Mouse (Mus musculus) midbrain, embryonic 14.5 days (tissue): Measurements from ENCODE around the gene Twf2. TPM values are rescaled to one million over a fixed set of nuclear protein-coding genes. Genes with fewer than 3 reads are reported as not detected.

ENCODE experiments used
- ATAC-seq: fragments of 200-750 bp; cut with Nextera tagmentation; 2 replicates; pipeline ENCODE4 v1.8.0; 2017; ENCODE audit warnings: moderate number of reproducible peaks, moderate library complexity; ENCODE audit not compliant: low FRiP score, low TSS enrichment
- DNase-seq: peaks from one replicate; pipeline ENCODE4 v3.0.0-alpha.2; 2015
- H3K27ac ChIP-seq: fragments of 300-500 bp; sonication (generic); replicated peaks from 2 replicates; pipeline ENCODE4 v1.5.1; 2014; ENCODE audit warnings: mild to moderate bottlenecking, low read depth, low read length, moderate library complexity
- H3K27me3 ChIP-seq: fragments of 300-500 bp; sonication (generic); 2 replicates; pipeline ENCODE4 v1.6.1; 2014; ENCODE audit warnings: low read length, control low read depth, mixed read lengths; ENCODE audit not compliant: control insufficient read depth, insufficient read depth
- H3K36me3 ChIP-seq: fragments of 300-500 bp; sonication (generic); 2 replicates; pipeline ENCODE4 v1.6.1; 2014; ENCODE audit warnings: low read length, control low read depth; ENCODE audit not compliant: control insufficient read depth, insufficient read depth
- H3K4me1 ChIP-seq: fragments of 300-500 bp; sonication (generic); 2 replicates; pipeline ENCODE4 v1.6.1; 2014; ENCODE audit warnings: mild to moderate bottlenecking, antibody characterized with exemption, low read length, control low read depth; ENCODE audit not compliant: control insufficient read depth, insufficient read depth
- H3K4me2 ChIP-seq: fragments of 300-500 bp; sonication (generic); 2 replicates; pipeline ENCODE4 v1.6.1; 2014; ENCODE audit warnings: mild to moderate bottlenecking, low read length, moderate library complexity
- H3K4me3 ChIP-seq: fragments of 300-500 bp; sonication (generic); replicated peaks from 2 replicates; pipeline ENCODE4 v1.5.1; 2014; ENCODE audit warnings: low read depth, low read length
- H3K9ac ChIP-seq: fragments of 300-500 bp; sonication (generic); replicated peaks from 2 replicates; pipeline ENCODE4 v1.6.1; 2014; ENCODE audit warnings: mild to moderate bottlenecking, low read length, moderate library complexity
- H3K9me3 ChIP-seq: fragments of 300-500 bp; sonication (generic); 2 replicates; pipeline ENCODE4 v1.6.1; 2016; ENCODE audit warnings: low read length, control low read depth, mixed read lengths; ENCODE audit not compliant: control insufficient read depth
- WGBS: fragments of 180-500 bp; shearing (Covaris S2); extraction: QIAGEN DNeasy Blood & Tissue Kit; methylation state at CpG from one replicate; pipeline ENCODE4 v1.1.7; 2014; 5-methylcytosine and 5-hydroxymethylcytosine counted together
- polyA plus RNA-seq: library from polyadenylated mRNA; unstranded; fragments of >200 nt; fragmentation: Nextera tagmentation; extraction: Ambion mirVana; gene quantifications from 2 replicates; pipeline ENCODE4 v1.2.1, GENCODE M21; 2014

Twf2 gene
- polyA plus RNA-seq, 1 experiment from 2014 or later: 46.4 TPM

DNA sequence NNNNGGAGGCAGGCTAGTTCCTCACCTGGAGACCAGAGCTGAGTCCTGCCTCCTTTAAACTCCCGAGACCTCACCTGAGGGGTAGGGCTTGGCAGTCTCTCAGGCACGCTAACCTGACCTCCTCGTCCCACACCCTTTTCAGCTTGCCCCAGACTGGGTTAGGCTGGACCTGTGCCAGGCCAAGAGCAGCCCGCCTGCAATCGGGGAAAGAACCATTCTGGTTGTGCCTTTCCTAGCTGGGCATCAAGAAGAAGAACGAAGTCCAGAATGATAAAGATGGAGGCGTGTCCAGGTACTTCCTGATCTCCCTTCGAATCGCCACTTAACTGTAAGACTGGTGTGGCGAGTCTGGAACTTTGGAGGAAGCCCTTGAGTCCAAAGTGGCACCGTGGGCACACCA is 46.6 kb downstream of the Twf2 start:
- 92% methylated on average over 11 of the region's 11 CpGs for WGBS
- Histone ChIP-seq H3K36me3 (0 out of 2 replicates have a peak, but pooled peaks cover 3% of the 10 kb centered on the region), H3K9ac (no peak overlapping the region), H3K9me3 (no peaks in the 10 kb centered on the region), H3K4me3 (no peak overlapping the region), H3K27ac (no peak overlapping the region), H3K27me3 (no peaks in the 10 kb centered on the region), H3K4me1 (peaks cover 19% of the 10 kb centered on the region), H3K4me2 (no peak overlapping the region)
- no peak for ATAC-seq
- no peak for DNase-seq

DNA sequence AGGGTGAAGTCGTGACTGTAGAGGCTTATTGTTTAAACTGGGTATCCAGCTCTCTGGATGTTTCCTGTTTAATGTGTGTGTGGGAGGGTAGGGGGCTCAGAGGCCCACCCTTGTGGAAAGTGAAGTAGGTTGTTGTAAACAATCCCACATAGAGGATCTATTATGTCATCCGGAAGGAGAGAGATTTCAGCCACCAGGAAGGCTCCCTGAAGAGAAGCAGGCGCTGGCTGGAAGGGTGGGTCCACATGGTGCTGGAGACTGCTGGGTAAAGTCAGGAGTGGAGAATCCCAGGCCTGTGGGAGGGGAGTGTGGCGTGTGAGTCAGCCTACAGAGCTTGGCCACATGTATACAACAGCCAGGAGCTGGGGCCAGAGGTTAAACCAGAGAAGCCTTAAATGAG is 47.3 kb downstream of the Twf2 start:
- no peak overlapping the region for H3K27ac ChIP-seq
- H3K36me3 ChIP-seq: 0 out of 2 replicates have a peak, but pooled peaks cover under 1% of the 10 kb centered on the region
- H3K4me3 ChIP-seq: no peak overlapping the region
- H3K4me2 ChIP-seq: no peak overlapping the region
- H3K27me3 ChIP-seq: no peaks in the 10 kb centered on the region
- peaks cover 19% of the 10 kb centered on the region for H3K4me1 ChIP-seq
- no peaks in the 10 kb centered on the region for H3K9me3 ChIP-seq
- WGBS: 64% methylated on average over 4 of the region's 4 CpGs
- H3K9ac ChIP-seq: no peak overlapping the region
- no peak for ATAC-seq
- no peak for DNase-seq

DNA sequence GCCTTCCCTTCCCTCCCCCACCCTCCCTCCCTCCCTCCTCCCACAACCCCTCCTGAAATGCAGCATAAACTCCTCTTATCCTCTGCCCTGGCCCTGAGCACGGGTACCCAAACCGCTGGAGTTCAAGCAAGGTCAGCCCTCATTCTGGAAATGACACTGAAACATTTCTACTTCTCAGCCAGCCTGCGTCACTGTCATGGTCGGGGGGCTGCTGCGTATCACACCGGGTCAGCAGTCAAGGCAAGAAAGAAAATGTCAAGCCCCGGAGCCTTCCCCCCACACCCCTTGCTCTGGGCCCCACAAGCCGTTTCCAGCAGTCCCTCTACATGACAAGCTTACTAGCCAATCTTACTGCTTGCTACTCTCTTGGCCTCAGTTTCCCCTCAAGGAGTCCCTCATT is 48.2 kb downstream of the Twf2 start:
- H3K9me3 ChIP-seq: no peaks in the 10 kb centered on the region
- no peak for ATAC-seq
- no peak overlapping the region for H3K4me2 ChIP-seq
- H3K9ac ChIP-seq: no peak overlapping the region
- H3K36me3 ChIP-seq: no peaks in the 10 kb centered on the region
- H3K4me3 ChIP-seq: no peak overlapping the region
- 72% methylated on average over 8 of the region's 8 CpGs for WGBS
- H3K27ac ChIP-seq: no peak overlapping the region
- H3K4me1 ChIP-seq: peaks cover 19% of the 10 kb centered on the region
- H3K27me3 ChIP-seq: no peaks in the 10 kb centered on the region
- no peak for DNase-seq

DNA sequence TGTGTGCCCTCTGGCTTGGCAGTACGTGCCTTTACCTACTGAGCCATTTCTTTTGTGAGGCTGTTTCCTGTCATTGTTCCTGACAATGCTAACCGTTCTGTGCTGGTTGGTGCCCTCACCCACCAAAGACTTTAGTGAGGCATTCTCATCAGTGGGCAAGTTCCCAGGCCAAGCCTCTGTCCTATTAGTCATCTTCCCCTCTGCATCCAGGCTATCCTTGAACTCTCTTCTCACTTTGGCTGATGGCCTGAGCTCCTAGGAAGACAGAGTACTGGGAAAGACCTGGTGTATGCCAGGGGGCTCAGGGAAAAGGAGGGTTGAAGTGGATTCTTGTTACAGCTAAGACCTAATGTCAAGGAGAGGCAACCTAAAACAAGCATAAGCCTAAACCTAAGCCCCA is 51.1 kb downstream of the Twf2 start:
- no peaks in the 10 kb centered on the region for H3K4me1 ChIP-seq
- no peak overlapping the region for H3K4me2 ChIP-seq
- no peaks in the 10 kb centered on the region for H3K9me3 ChIP-seq
- H3K27ac ChIP-seq: no peak overlapping the region
- no peak overlapping the region for H3K4me3 ChIP-seq
- no peaks in the 10 kb centered on the region for H3K36me3 ChIP-seq
- WGBS: 87% methylated on average over 2 of the region's 2 CpGs
- no peak overlapping the region for H3K9ac ChIP-seq
- DNase-seq (no peak), ATAC-seq (no peak)
- no peaks in the 10 kb centered on the region for H3K27me3 ChIP-seq

DNA sequence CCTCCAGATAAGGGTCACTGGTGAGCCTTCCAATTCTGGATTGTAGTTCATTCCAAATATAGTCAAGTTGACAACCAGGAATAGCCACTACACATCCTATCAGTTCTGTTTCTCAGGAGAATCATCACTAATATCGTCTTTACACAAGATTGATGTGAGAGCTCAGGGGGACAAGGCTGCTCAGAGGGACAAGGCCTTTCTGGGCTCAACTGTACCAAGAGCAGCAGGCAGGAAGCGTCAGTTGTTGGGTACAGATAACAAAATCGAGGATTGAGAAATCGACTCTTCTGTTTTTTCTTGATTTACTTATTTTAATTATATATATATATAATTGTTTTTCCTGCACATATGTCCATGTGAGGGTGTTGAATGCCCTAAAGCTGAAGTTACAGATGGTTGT is 55.5 kb downstream of the Twf2 start:
- 89% methylated on average over 4 of the region's 4 CpGs for WGBS
- ATAC-seq (no peak), DNase-seq (no peak)
- Histone ChIP-seq H3K4me3 (no peak overlapping the region), H3K9me3 (no peaks in the 10 kb centered on the region), H3K36me3 (no peaks in the 10 kb centered on the region), H3K27me3 (no peaks in the 10 kb centered on the region), H3K9ac (no peak overlapping the region), H3K4me1 (no peaks in the 10 kb centered on the region), H3K4me2 (no peak overlapping the region), H3K27ac (no peak overlapping the region)

DNA sequence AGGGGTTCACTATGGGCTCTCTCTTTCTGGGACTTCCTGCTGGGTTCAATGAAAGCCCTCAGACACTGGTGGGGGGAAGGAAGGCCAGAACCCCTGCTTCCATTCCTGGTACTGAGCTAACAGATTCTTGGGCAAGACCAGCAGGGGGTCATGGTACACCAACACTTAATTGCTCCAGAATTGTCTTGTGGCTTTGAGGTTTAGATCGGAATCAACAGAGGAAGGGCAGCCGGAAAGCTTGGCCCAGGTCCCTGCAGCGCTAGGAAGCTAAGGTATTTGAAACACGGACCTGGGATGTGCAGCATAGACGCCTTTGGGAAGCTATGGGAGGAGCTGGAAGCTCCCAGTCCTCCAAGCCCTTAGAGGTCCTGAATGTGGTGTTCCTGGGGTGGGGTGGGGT is 56.1 kb downstream of the Twf2 start:
- Histone ChIP-seq H3K27me3 (no peaks in the 10 kb centered on the region), H3K9ac (no peak overlapping the region), H3K4me2 (no peak overlapping the region), H3K9me3 (no peaks in the 10 kb centered on the region), H3K36me3 (no peaks in the 10 kb centered on the region), H3K4me3 (no peak overlapping the region), H3K4me1 (no peaks in the 10 kb centered on the region), H3K27ac (no peak overlapping the region)
- 79% methylated on average over 5 of the region's 5 CpGs for WGBS
- no peak for ATAC-seq
- DNase-seq: no peak

DNA sequence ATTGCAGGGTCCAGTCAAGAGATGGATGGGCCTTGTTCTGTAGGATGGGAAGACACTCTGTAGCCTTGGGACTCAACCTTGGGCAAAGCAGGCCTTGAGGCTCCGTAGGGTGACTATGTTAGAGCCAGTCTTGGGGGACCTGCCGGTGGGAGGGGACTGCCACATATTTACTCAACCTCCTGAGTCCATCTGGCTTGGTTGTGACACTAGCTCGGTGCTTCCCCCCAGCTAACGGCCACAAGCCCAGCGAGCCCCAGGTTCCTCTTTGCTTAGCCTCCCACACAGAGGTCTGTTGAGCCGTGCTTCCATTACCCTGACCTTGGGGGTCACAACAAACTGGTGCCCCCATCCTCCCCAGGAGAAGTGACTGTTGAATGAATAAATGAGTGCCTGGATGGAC is 58.1 kb downstream of the Twf2 start:
- no peaks in the 10 kb centered on the region for H3K9me3 ChIP-seq
- DNase-seq (no peak), ATAC-seq (no peak)
- H3K4me3 ChIP-seq: no peak overlapping the region
- no peak overlapping the region for H3K4me2 ChIP-seq
- H3K9ac ChIP-seq: no peak overlapping the region
- H3K27ac ChIP-seq: no peak overlapping the region
- H3K36me3 ChIP-seq: no peaks in the 10 kb centered on the region
- no peaks in the 10 kb centered on the region for H3K4me1 ChIP-seq
- H3K27me3 ChIP-seq: no peaks in the 10 kb centered on the region
- WGBS: 86% methylated on average over 6 of the region's 6 CpGs

DNA sequence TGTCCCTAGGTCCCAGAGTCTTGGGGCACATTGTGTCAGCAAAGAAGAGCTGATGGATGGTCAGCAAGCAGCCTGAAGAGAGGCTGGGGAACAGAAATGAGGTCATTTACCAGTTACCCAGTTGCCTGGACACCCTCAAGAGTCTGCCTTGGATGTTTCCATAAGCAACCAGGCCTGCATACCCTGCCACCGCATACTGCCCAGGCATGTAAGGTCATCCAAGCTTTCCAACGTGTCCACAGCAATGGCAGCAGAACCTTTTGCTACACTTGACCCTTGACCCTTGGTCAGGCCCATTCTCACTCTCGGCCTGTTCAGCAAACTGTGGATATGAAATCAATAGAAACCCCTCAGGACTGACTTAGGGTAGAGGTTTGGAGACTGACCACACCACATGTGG is 58.6 kb downstream of the Twf2 start:
- Histone ChIP-seq H3K4me1 (no peaks in the 10 kb centered on the region), H3K9ac (no peak overlapping the region), H3K27ac (no peak overlapping the region), H3K9me3 (no peaks in the 10 kb centered on the region), H3K27me3 (no peaks in the 10 kb centered on the region), H3K4me3 (no peak overlapping the region), H3K4me2 (no peak overlapping the region), H3K36me3 (no peaks in the 10 kb centered on the region)
- 77% methylated on average over 3 of the region's 3 CpGs for WGBS
- ATAC-seq (no peak), DNase-seq (no peak)

DNA sequence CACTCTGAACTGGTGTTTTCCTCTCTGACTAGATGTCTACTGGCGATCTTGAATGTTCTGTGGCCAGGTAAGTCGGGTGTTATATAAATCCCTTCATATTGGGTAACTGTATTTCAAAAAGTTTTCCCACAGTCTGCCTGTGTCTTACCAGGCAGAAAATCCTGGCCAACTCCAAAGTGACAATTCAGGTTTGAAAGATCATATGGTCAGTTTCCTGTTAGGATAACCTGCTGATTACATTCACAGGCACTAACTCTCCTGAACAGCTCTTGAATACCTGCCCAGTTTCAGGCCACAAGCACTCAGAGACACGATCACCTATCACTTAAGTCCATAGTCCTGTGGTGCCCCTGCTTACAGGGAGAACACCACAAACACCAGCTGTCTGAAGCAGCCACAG is 59.2 kb downstream of the Twf2 start:
- DNase-seq (no peak), ATAC-seq (no peak)
- Histone ChIP-seq H3K9ac (no peak overlapping the region), H3K4me2 (no peak overlapping the region), H3K36me3 (no peaks in the 10 kb centered on the region), H3K27ac (no peak overlapping the region), H3K27me3 (no peaks in the 10 kb centered on the region), H3K4me3 (no peak overlapping the region), H3K4me1 (no peaks in the 10 kb centered on the region), H3K9me3 (no peaks in the 10 kb centered on the region)
- 87% methylated on average over 3 of the region's 3 CpGs for WGBS
